Mouse (Mus musculus): ENCODE results near the gene Chn1.

DNA sequence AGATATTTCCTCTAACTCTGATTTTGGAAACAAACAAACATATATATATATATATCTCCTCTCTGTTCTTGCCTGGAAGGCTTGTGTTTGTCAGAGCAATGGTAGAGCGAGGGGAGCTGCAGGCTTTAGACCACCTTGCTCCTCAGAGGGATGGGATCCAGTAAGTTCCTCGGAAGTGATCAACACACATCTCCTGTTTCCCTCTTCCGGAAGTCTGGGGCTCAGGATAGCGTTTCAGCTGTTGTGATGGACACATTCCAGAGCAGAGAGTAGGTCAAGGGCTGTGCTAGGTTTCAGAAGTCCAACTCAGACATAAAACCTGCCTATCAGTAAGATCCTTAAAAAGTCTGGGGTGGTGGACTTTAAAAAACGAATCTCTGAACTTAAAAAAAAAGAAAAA, 196.0 kb downstream of the Chn1 start:
- no peak for TF ChIP-seq CTCF (IDR thresholded peaks at IDR 0.05; ENCODE audit: low read depth, low read length)
- TF ChIP-seq POLR2A (IDR thresholded peaks at IDR 0.05; ENCODE audit: insufficient read depth, low read length) = no peak
- no peak for TF ChIP-seq EP300 (IDR thresholded peaks at IDR 0.05; ENCODE audit: insufficient read depth, low read depth, low read length)
